Mouse (Mus musculus) liver, postnatal 0 days (tissue): ENCODE measurements around the gene Epor.

Experiments
- CTCF ChIP-seq: sonication (generic); IDR thresholded peaks from 2 replicates; pipeline ENCODE4 v1.5.1; 2016; ENCODE audit warnings: antibody characterized with exemption, low read depth
- EP300 ChIP-seq: IDR thresholded peaks from 2 replicates; pipeline ENCODE4 v1.6.1; 2016; ENCODE audit warnings: antibody characterized with exemption, low read depth, mild to moderate bottlenecking

DNA sequence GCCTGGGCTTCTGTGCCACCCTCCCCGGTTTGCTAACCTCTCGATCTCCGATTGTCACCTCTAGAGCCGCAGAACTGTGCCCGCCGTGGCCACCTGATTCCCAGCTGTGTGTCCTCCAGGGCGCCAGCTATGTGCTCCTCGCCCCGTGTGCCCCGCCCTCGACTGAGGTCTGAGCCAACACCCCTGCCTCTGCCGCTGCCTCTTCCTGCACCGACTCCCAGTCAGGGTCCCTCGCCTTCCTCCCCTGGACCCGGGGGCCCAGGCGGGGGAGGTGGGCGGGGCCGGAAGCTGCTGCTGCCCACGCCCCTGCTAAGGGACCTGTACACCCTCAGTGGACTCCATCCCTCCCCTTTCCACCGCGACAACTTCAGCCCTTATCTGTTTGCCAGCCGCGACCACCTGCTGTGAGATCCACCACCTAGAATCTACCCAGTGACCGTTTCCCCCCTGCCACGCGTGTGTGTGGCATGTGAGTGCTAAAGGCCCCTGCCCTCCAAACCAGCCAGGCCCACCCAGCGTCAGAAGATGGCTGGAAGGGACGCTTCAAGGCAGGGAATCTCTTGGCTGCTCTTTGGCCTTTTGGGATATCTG, 15.7 kb downstream of the Epor start:
- no peak for TF ChIP-seq CTCF
- TF ChIP-seq EP300 = no peak
